Mouse (Mus musculus) liver, postnatal 0 days (tissue): ENCODE measurements around the gene Gm8005. TPM values are rescaled to one million over a fixed set of nuclear protein-coding genes. Genes with fewer than 3 reads are reported as not detected.
"Not testable (repeated sequence)": the region's sequence is repeated elsewhere in the genome, so short reads cannot be mapped to it uniquely, and the experiment has no call there.

Source experiments
- ATAC-seq: fragments of 200-750 bp; cut with Nextera tagmentation; 2 replicates; pipeline ENCODE4 v1.8.0; 2017; ENCODE audit warnings: mild to moderate bottlenecking, moderate library complexity
- DNase-seq: peaks from one replicate; pipeline ENCODE4 v3.0.0-alpha.2; 2016
- H3K27ac ChIP-seq: fragments of 300-500 bp; sonication (generic); 2 replicates; pipeline ENCODE4 v1.5.1; 2014; ENCODE audit warnings: antibody characterized with exemption, moderate library complexity, mild to moderate bottlenecking, low read depth
- H3K27me3 ChIP-seq: fragments of 300-500 bp; sonication (generic); 2 replicates; pipeline ENCODE4 v1.6.1; 2014; ENCODE audit warnings: low read length, control low read depth, mixed read lengths; ENCODE audit not compliant: insufficient read depth
- H3K36me3 ChIP-seq: fragments of 300-500 bp; sonication (generic); replicated peaks from 2 replicates; pipeline ENCODE4 v1.6.1; 2014; ENCODE audit warnings: mild to moderate bottlenecking, control low read depth, low read length, moderate library complexity, mixed read lengths; ENCODE audit not compliant: insufficient read depth
- H3K4me1 ChIP-seq: fragments of 300-500 bp; sonication (generic); 2 replicates; pipeline ENCODE4 v1.6.1; 2014; ENCODE audit warnings: antibody characterized with exemption, mild to moderate bottlenecking, control low read depth; ENCODE audit not compliant: insufficient read depth
- H3K4me2 ChIP-seq: fragments of 300-500 bp; sonication (generic); 2 replicates; pipeline ENCODE4 v1.6.1; 2014; ENCODE audit warnings: low read depth, mild to moderate bottlenecking, low read length, moderate library complexity, mixed read lengths
- H3K4me3 ChIP-seq: fragments of 300-500 bp; sonication (generic); 2 replicates; pipeline ENCODE4 v1.5.1; 2014; ENCODE audit warnings: low read depth, low read length
- H3K9ac ChIP-seq: fragments of 300-500 bp; sonication (generic); replicated peaks from 2 replicates; pipeline ENCODE4 v1.6.1; 2014; ENCODE audit warnings: mild to moderate bottlenecking, moderate library complexity
- H3K9me3 ChIP-seq: fragments of 300-500 bp; sonication (generic); 2 replicates; pipeline ENCODE4 v1.6.1; 2016; ENCODE audit warnings: mild to moderate bottlenecking, control low read depth, low read length, mixed read lengths
- WGBS: fragments of 180-500 bp; shearing (Covaris S2); extraction: QIAGEN DNeasy Blood & Tissue Kit; methylation state at CpG from one replicate; pipeline ENCODE4 v1.1.7; 2014; ENCODE audit not compliant: insufficient replicate concordance; 5-methylcytosine and 5-hydroxymethylcytosine counted together
- polyA plus RNA-seq: library from polyadenylated mRNA; unstranded; fragments of >200 nt; fragmentation: Nextera tagmentation; extraction: Ambion mirVana; gene quantifications from 2 replicates; pipeline ENCODE4 v1.2.1, GENCODE M21; 2015

The Gm8005 gene
- polyA plus RNA-seq, result not detected in 2 replicates

DNA sequence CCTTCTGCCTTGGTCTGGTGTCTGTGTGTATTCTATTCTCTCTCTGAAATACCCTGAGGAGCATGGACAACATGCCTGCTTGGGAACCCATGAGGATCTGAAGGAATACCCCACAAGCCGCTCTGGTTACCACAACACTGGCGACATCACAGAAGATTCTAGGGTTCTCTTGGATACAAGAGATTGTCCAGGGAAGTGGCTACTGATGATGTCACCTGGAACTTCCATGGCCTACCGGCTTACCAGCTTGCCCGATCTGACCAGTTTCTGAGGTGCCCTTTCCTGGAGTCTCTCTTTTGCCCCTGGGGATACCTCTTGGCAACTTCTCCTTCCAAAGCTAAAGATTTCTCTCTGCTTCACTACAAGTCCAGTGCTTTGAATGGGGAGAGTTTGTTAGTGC, at the start of gene Gm8005:
Gm8005 (minus strand) TSS at position 101 of the 400 bp plus-strand sequence.
- H3K4me1 ChIP-seq, H3K9ac ChIP-seq, H3K27ac ChIP-seq, H3K27me3 ChIP-seq, DNase-seq, H3K9me3 ChIP-seq, H3K4me2 ChIP-seq, H3K4me3 ChIP-seq, ATAC-seq, H3K36me3 ChIP-seq: not testable (repeated sequence)
- 87% methylated on average over 2 of the region's 4 CpGs for WGBS

DNA sequence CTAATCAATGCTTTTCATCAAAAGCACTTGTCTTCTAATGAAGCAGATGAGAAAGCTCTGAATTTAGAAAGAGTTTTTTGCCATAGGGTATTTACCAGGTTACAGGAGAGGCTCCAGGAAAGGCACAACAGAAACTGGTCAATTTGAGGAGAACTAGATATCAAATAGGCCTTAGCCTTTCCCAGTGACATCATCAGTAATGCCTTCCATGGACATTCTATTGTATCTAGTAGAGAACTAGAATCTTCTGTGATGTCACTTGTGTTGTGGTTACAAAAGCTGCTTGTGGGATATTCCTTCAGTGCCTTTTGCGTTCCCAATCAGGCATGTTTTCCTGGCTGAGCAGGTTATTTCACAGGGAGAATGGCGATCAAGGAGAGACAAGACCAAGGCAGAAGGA, 24.1 kb upstream of the Gm8005 start, which contains the start of gene Gm8011:
Gm8011 (plus strand) TSS at position 301 of the 400 bp plus-strand sequence.
- not testable (repeated sequence) for H3K9me3 ChIP-seq, H3K9ac ChIP-seq, ATAC-seq, H3K27me3 ChIP-seq, H3K4me3 ChIP-seq, DNase-seq, H3K27ac ChIP-seq, H3K36me3 ChIP-seq, H3K4me2 ChIP-seq, H3K4me1 ChIP-seq
- WGBS, result 39% methylated on average over 2 of the region's 2 CpGs

Other genes with a start within 250 kb of the Gm8005 start
- gene Gm3573, start 248.9 kb downstream of the Gm8005 start, polyA plus RNA-seq, result not detected in 2 replicates
- gene Gm17026, start 179.6 kb downstream of the Gm8005 start, polyA plus RNA-seq, result not detected in 2 replicates
- not detected in 2 replicates for gene Gm9611, start 142.3 kb downstream of the Gm8005 start, polyA plus RNA-seq
- not detected in 2 replicates for gene Gm7995, start 129.5 kb downstream of the Gm8005 start, polyA plus RNA-seq
- gene Gm8011, start 24.2 kb upstream of the Gm8005 start, polyA plus RNA-seq, result not detected in 2 replicates
- gene Gm8020, start 62.7 kb upstream of the Gm8005 start, polyA plus RNA-seq, result not detected in 2 replicates
- gene Gm8024, start 84.6 kb upstream of the Gm8005 start, polyA plus RNA-seq, result not detected in 2 replicates
- gene Gm17124, start 160.2 kb upstream of the Gm8005 start, polyA plus RNA-seq, result not detected in 2 replicates
- not detected in 2 replicates for gene Gm3633, start 202.2 kb upstream of the Gm8005 start, polyA plus RNA-seq
- not detected in 2 replicates for gene Gm10378, start 216.3 kb upstream of the Gm8005 start, polyA plus RNA-seq